Mouse (Mus musculus) skeletal muscle tissue, postnatal 0 days (tissue): ENCODE results near the gene Ube2j1. TPM values are rescaled to one million over a fixed set of nuclear protein-coding genes. Genes with fewer than 3 reads are reported as not detected.

ENCODE experiments used
- polyA plus RNA-seq: library from polyadenylated mRNA; unstranded; fragments of >200 nt; fragmentation: Nextera tagmentation; extraction: Ambion mirVana; gene quantifications from 2 replicates; pipeline ENCODE4 v1.2.1, GENCODE M21; 2015

Ube2j1 gene
- polyA plus RNA-seq, result 49.8 and 54.6 TPM in 2 replicates

GRCm38 (mm10) chr4:33031195-33031960 is at the start of gene Ube2j1:
Gene Ube2j1, plus strand, starts transcription at chr4:33031416.

DNA sequence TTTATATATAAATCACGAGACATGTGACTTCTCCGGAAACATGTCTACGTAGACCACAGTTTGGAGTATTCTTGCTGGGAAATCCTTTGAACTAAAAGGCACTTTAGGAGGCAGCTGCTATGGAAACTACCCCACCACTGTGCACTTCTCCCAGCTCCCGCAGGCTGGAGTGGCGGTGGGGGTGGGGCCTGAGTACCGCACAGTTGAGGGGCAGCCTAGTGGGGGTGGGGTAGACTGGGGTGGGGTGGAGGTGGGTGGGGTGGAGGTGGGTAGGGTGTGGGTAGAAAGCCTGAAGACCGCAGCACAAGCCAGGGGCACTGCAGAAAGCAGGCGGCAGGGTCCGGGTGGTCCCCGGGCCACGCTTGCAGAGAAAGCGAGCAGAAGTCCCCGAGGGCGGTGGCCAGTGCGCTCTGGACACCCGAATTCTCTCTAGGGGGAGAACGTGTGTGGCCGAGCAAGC is 48.5 kb upstream of the Ube2j1 start, which contains the start of gene Rragd:
Rragd (plus strand) TSS at position 322 of the 460 bp plus-strand sequence.

GRCm38 (mm10) chr4:33062981-33063380 is 31.8 kb downstream of the Ube2j1 start, which contains the start of gene Gabrr2:
Gene Gabrr2, plus strand, starts transcription at chr4:33062999.

Other genes starting within 250 kb of the Ube2j1 start
- gene Lyrm2, start 231.2 kb upstream of the Ube2j1 start, polyA plus RNA-seq, result 101 TPM in 2 replicates
- 2.1 and 2.4 TPM in 2 replicates for gene Ankrd6, start 80.6 kb upstream of the Ube2j1 start, polyA plus RNA-seq
- gene Rragd, start 48.4 kb upstream of the Ube2j1 start, polyA plus RNA-seq, result 57.9 and 62.5 TPM in 2 replicates
- gene Gabrr2, start 31.6 kb downstream of the Ube2j1 start, polyA plus RNA-seq, result 4.6 and 8.0 TPM in 2 replicates
- 1.2 and 1.7 TPM in 2 replicates for gene Gabrr1, start 101.1 kb downstream of the Ube2j1 start, polyA plus RNA-seq
- gene Pm20d2, start 158.3 kb downstream of the Ube2j1 start, polyA plus RNA-seq, result 8.7 and 10.9 TPM in 2 replicates
- gene Srsf12, start 177.6 kb downstream of the Ube2j1 start, polyA plus RNA-seq, result 0.54 and 0.90 TPM in 2 replicates